Mouse (Mus musculus): ENCODE measurements around the gene Olfr1206. TPM values are rescaled to one million over a fixed set of nuclear protein-coding genes. Genes with fewer than 3 reads are reported as not detected.

Olfr1206 gene
- polyA plus RNA-seq, 1 experiment = not detected

DNA sequence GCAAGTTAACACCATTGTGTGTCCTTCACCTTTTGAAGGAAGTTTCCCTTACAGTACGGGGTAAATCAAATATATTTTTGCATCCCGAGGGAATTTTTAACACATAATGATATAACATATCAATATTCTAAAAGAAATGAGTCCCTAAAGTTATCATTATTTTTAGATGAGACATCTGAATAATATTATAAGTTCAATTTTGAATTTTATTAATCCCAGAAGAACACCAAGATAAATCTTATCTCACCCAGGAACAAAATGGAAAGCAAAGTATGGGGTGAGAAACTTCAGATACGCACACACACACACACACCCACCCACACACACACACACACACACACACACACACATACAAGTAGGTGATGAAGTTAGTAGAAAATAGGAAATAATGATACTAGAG, 52.0 kb downstream of the Olfr1206 start, which contains the start of gene Olfr1209:
TSS of gene Olfr1209 (minus strand) at position 101 of the 400 bp plus-strand sequence.
- H3K9me3 ChIP-seq (replicated peaks; ENCODE audit: control insufficient read depth, insufficient read depth, low read length, poor library complexity, severe bottlenecking) = no peaks in the 10 kb centered on the region
- no peaks in the 10 kb centered on the region for H3K36me3 ChIP-seq (ENCODE audit: control insufficient read depth, insufficient read depth, low read length, poor library complexity, severe bottlenecking)
- TF ChIP-seq EP300 (IDR thresholded peaks at IDR 0.05; ENCODE audit: insufficient read depth, low read depth, low read length) (no peak), CTCF (IDR thresholded peaks at IDR 0.05; ENCODE audit: low read depth, low read length) (no peak), POLR2A (IDR thresholded peaks at IDR 0.05; ENCODE audit: insufficient read depth, low read length) (no peak)
- no peak within 1 kb of the TSS for H3K27ac ChIP-seq (ENCODE audit: insufficient read depth, low read length)
- H3K4me3 ChIP-seq (ENCODE audit: low read depth, low read length) = no peak within 1 kb of the TSS
- H3K27me3 ChIP-seq (ENCODE audit: control insufficient read depth, insufficient read depth, low read length, poor library complexity, severe bottlenecking) = no peaks in the 10 kb centered on the region
- H3K9ac ChIP-seq (ENCODE audit: low read depth, poor library complexity, severe bottlenecking) = no peak within 1 kb of the TSS
- no peaks in the 10 kb centered on the region for H3K4me1 ChIP-seq (ENCODE audit: control insufficient read depth, insufficient read depth, low read length)

Other genes with a start within 250 kb of the Olfr1206 start
- gene Olfr1191-ps1, start 222.7 kb upstream of the Olfr1206 start, polyA plus RNA-seq (2011; ENCODE audit: insufficient read depth, insufficient read length, low read depth, missing spikeins) = not detected in 2 replicates
- gene Olfr1192-ps1, start 214.7 kb upstream of the Olfr1206 start, polyA plus RNA-seq (2011; ENCODE audit: insufficient read depth, insufficient read length, low read depth, missing spikeins) = 0.12 TPM in 1 of 2 replicates, not detected in the other
- gene Olfr1193, start 187.6 kb upstream of the Olfr1206 start, polyA plus RNA-seq (2011; ENCODE audit: insufficient read depth, insufficient read length, low read depth, missing spikeins) = not detected in 2 replicates
- gene Olfr1195, start 174.0 kb upstream of the Olfr1206 start, polyA plus RNA-seq (2011; ENCODE audit: insufficient read depth, insufficient read length, low read depth, missing spikeins) = not detected in 2 replicates
- gene Olfr1196, start 158.6 kb upstream of the Olfr1206 start, polyA plus RNA-seq (2011; ENCODE audit: insufficient read depth, insufficient read length, low read depth, missing spikeins) = not detected in 2 replicates
- not detected in 2 replicates for gene Olfr1197, start 130.9 kb upstream of the Olfr1206 start, polyA plus RNA-seq (2011; ENCODE audit: insufficient read depth, insufficient read length, low read depth, missing spikeins)
- gene Olfr1198, start 111.9 kb upstream of the Olfr1206 start, polyA plus RNA-seq (2011; ENCODE audit: insufficient read depth, insufficient read length, low read depth, missing spikeins) = 0.25 and 0.43 TPM in 2 replicates
- gene Olfr1199, start 102.8 kb upstream of the Olfr1206 start, polyA plus RNA-seq (2011; ENCODE audit: insufficient read depth, insufficient read length, low read depth, missing spikeins) = 0.52 TPM in 1 of 2 replicates, not detected in the other
- not detected in 2 replicates for gene Olfr1200, start 92.7 kb upstream of the Olfr1206 start, polyA plus RNA-seq (2011; ENCODE audit: insufficient read depth, insufficient read length, low read depth, missing spikeins)
- not detected in 2 replicates for gene Olfr1201, start 70.2 kb upstream of the Olfr1206 start, polyA plus RNA-seq (2011; ENCODE audit: insufficient read depth, insufficient read length, low read depth, missing spikeins)
- not detected in 2 replicates for gene Olfr1202, start 48.7 kb upstream of the Olfr1206 start, polyA plus RNA-seq (2011; ENCODE audit: insufficient read depth, insufficient read length, low read depth, missing spikeins)
- not detected in 2 replicates for gene Olfr1205, start 33.5 kb upstream of the Olfr1206 start, polyA plus RNA-seq (2011; ENCODE audit: insufficient read depth, insufficient read length, low read depth, missing spikeins)
- gene Olfr1204, start 13.9 kb upstream of the Olfr1206 start, polyA plus RNA-seq (2011; ENCODE audit: insufficient read depth, insufficient read length, low read depth, missing spikeins) = not detected in 2 replicates
- gene Olfr1208, start 39.1 kb downstream of the Olfr1206 start, polyA plus RNA-seq (2011; ENCODE audit: insufficient read depth, insufficient read length, low read depth, missing spikeins) = not detected in 2 replicates
- not detected in 2 replicates for gene Olfr1209, start 51.9 kb downstream of the Olfr1206 start, polyA plus RNA-seq (2011; ENCODE audit: insufficient read depth, insufficient read length, low read depth, missing spikeins)
- gene Olfr1211, start 74.9 kb downstream of the Olfr1206 start, polyA plus RNA-seq (2011; ENCODE audit: insufficient read depth, insufficient read length, low read depth, missing spikeins) = not detected in 2 replicates
- not detected in 2 replicates for gene Olfr1212, start 90.7 kb downstream of the Olfr1206 start, polyA plus RNA-seq (2011; ENCODE audit: insufficient read depth, insufficient read length, low read depth, missing spikeins)
- not detected in 2 replicates for gene Gm13762, start 117.0 kb downstream of the Olfr1206 start, polyA plus RNA-seq (2011; ENCODE audit: insufficient read depth, insufficient read length, low read depth, missing spikeins)
- gene Olfr1214, start 129.4 kb downstream of the Olfr1206 start, polyA plus RNA-seq (2011; ENCODE audit: insufficient read depth, insufficient read length, low read depth, missing spikeins) = not detected in 2 replicates
- not detected in 2 replicates for gene Olfr1215, start 143.7 kb downstream of the Olfr1206 start, polyA plus RNA-seq (2011; ENCODE audit: insufficient read depth, insufficient read length, low read depth, missing spikeins)
- not detected in 2 replicates for gene Olfr1216, start 155.1 kb downstream of the Olfr1206 start, polyA plus RNA-seq (2011; ENCODE audit: insufficient read depth, insufficient read length, low read depth, missing spikeins)
- not detected in 2 replicates for gene Olfr1217, start 168.8 kb downstream of the Olfr1206 start, polyA plus RNA-seq (2011; ENCODE audit: insufficient read depth, insufficient read length, low read depth, missing spikeins)
- gene Olfr1218, start 198.0 kb downstream of the Olfr1206 start, polyA plus RNA-seq (2011; ENCODE audit: insufficient read depth, insufficient read length, low read depth, missing spikeins) = not detected in 2 replicates
- gene Olfr1219, start 220.3 kb downstream of the Olfr1206 start, polyA plus RNA-seq (2011; ENCODE audit: insufficient read depth, insufficient read length, low read depth, missing spikeins) = not detected in 2 replicates
- gene Olfr1220, start 243.6 kb downstream of the Olfr1206 start, polyA plus RNA-seq (2011; ENCODE audit: insufficient read depth, insufficient read length, low read depth, missing spikeins) = not detected in 2 replicates